Mouse (Mus musculus) limb, embryonic 15.5 days (tissue): ENCODE data around the gene Olfr766-ps1. TPM values are rescaled to one million over a fixed set of nuclear protein-coding genes. Genes with fewer than 3 reads are reported as not detected.

Experiments
- polyA plus RNA-seq: library from polyadenylated mRNA; unstranded; fragments of >200 nt; fragmentation: Nextera tagmentation; extraction: Ambion mirVana; gene quantifications from 2 replicates; pipeline ENCODE4 v1.2.1, GENCODE M21; 2015

Gene Olfr766-ps1
- polyA plus RNA-seq, 1 experiment from 2014 or later, result not detected

Other genes with a start within 250 kb of the Olfr766-ps1 start
- 64.8 and 66.3 TPM in 2 replicates for gene Ormdl2, start 247.3 kb downstream of the Olfr766-ps1 start, polyA plus RNA-seq
- 5.9 and 6.2 TPM in 2 replicates for gene Gdf11, start 177.3 kb downstream of the Olfr766-ps1 start, polyA plus RNA-seq
- gene Cd63, start 168.0 kb downstream of the Olfr766-ps1 start, polyA plus RNA-seq, result 1,128 and 1,135 TPM in 2 replicates
- gene Rdh5, start 146.1 kb downstream of the Olfr766-ps1 start, polyA plus RNA-seq, result 13.6 and 16.8 TPM in 2 replicates
- 225 and 234 TPM in 2 replicates for gene Bloc1s1, start 144.9 kb downstream of the Olfr766-ps1 start, polyA plus RNA-seq
- 11.8 and 27.8 TPM in 2 replicates for gene Itga7, start 135.2 kb downstream of the Olfr766-ps1 start, polyA plus RNA-seq
- gene Mettl7b, start 108.0 kb downstream of the Olfr766-ps1 start, polyA plus RNA-seq, result 0.24 and 0.32 TPM in 2 replicates
- gene Olfr9, start 79.5 kb downstream of the Olfr766-ps1 start, polyA plus RNA-seq, result not detected in 2 replicates
- gene Olfr763, start 58.2 kb downstream of the Olfr766-ps1 start, polyA plus RNA-seq, result not detected in 2 replicates
- gene Olfr764-ps1, start 29.1 kb downstream of the Olfr766-ps1 start, polyA plus RNA-seq, result not detected in 2 replicates
- gene Olfr765, start 19.0 kb downstream of the Olfr766-ps1 start, polyA plus RNA-seq, result not detected in 2 replicates
- not detected in 2 replicates for gene Olfr767, start 13.9 kb upstream of the Olfr766-ps1 start, polyA plus RNA-seq
- not detected in 2 replicates for gene Olfr768, start 30.4 kb upstream of the Olfr766-ps1 start, polyA plus RNA-seq
- gene Olfr769, start 48.9 kb upstream of the Olfr766-ps1 start, polyA plus RNA-seq, result not detected in 2 replicates
- gene Olfr770, start 70.0 kb upstream of the Olfr766-ps1 start, polyA plus RNA-seq, result not detected in 2 replicates
- gene Olfr771, start 95.8 kb upstream of the Olfr766-ps1 start, polyA plus RNA-seq, result not detected in 2 replicates
- gene Olfr772, start 108.9 kb upstream of the Olfr766-ps1 start, polyA plus RNA-seq, result not detected in 2 replicates
- not detected in 2 replicates for gene Olfr773, start 118.4 kb upstream of the Olfr766-ps1 start, polyA plus RNA-seq
- gene Olfr774, start 167.2 kb upstream of the Olfr766-ps1 start, polyA plus RNA-seq, result not detected in 2 replicates
- gene Olfr775, start 179.4 kb upstream of the Olfr766-ps1 start, polyA plus RNA-seq, result not detected in 2 replicates
- gene Olfr776, start 190.2 kb upstream of the Olfr766-ps1 start, polyA plus RNA-seq, result not detected in 2 replicates
- gene Olfr777, start 202.5 kb upstream of the Olfr766-ps1 start, polyA plus RNA-seq, result not detected in 2 replicates
- gene Olfr780, start 249.1 kb upstream of the Olfr766-ps1 start, polyA plus RNA-seq, result not detected in 2 replicates